Mouse (Mus musculus) ovary, postnatal 10 days (tissue): ENCODE data around the gene Bsn.

ENCODE experiments used
- DNase-seq: peaks from one replicate; pipeline ENCODE4 v3.0.0; 2022; ENCODE audit warnings: low spot score

The Bsn gene

DNA sequence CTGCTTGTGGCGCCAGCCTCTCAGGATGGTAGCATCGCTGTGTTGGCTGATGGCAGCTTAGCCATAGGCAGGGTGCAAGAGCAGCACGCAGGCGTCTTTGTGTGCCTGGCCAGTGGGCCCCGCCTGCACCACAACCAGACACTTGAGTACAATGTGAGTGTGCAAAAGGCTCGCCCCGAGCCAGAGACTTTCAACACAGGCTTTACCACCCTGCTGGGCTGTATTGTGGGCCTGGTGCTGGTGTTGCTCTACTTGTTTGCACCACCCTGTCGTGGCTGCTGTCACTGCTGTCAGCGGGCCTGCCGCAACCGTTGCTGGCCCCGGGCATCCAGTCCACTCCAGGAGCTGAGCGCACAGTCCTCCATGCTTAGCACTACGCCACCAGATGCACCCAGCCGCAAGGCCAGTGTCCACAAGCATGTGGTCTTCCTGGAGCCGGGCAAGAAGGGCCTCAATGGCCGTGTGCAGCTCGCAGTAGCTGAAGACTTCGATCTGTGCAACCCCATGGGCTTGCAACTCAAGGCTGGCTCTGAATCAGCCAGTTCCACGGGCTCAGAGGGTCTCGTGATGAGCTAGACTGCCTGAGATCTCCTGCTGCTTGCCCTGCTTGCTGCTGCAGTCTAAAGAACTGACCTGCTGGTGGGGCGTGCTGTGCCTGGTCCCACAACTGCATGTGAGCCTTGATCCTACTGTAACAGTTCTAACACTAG is 135.7 kb downstream of the Bsn start:
- DNase-seq, result no peak

DNA sequence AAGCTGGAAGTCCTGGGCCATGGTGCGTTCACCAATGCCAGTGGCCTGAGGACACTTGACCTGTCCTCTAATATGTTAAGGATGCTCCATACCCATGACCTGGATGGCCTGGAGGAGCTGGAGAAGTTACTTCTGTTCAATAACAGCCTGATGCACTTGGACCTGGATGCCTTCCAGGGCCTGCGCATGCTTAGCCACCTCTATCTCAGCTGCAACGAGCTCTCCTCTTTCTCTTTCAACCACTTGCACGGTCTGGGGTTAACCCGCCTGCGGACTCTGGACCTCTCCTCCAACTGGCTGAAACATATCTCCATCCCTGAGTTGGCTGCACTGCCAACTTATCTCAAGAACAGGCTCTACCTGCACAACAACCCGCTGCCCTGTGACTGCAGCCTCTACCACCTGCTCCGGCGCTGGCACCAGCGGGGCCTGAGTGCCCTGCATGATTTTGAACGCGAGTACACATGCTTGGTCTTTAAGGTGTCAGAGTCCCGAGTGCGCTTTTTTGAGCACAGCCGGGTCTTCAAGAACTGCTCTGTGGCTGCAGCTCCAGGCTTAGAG is 136.4 kb downstream of the Bsn start:
- DNase-seq, result no peak

DNA sequence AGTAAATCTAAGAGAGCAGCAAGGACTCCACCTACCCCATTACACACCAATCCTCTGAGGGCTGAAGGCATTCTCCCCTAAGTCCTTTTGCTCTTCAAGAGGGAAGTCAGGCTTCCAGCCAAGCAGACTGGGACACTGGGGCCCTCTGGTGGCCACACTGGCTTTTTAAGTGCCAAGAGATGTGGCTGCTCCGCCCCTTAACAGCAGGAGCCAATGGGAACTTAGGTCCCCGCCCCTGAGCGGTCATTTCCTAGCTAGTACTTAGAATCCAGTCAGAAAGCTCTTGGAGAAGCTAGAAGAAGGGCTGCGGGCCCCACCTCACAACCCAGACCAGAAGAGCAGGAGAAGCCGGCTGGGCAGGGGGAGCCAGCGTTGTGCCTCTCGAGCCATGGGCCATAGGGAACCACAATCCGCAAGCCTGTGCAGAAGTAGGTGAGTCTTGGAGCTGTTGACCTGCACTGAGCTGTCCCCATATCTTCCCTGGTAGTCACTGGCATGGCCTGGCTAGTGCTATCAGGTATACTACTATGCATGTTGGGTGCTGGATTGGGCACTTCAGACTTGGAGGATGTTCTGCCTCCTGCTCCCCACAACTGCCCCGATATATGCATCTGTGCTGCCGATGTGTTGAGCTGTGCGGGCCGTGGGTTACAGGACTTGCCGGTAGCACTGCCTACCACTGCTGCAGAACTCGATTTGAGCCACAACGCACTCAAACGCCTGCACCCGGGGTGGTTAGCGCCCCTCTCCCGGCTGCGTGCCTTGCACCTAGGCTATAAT is 137.1 kb downstream of the Bsn start, which contains the start of gene Amigo3:
Gene Amigo3, plus strand, starts transcription at position 275 of the 780 bp plus-strand sequence.
- DNase-seq, result peak; percentile 96

DNA sequence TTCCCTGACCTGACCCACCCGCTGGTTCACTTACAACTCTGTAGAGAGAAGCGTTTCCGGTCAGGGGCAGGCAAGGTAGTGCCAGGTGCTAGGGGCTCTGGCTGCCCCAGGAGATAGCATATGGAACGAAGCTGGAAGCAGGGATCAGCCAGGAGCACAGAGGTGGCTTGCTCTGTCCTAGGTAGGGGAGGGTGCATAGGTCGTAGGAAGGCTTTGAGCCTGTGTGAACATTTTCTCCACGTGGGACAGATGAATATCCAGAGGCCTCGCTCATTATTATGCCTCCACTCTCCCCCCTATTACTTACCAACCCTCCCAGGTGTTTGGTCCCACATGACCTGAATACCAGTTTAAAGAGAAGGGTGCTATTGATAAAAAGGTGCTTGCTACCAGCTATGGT is 137.8 kb downstream of the Bsn start:
- no peak for DNase-seq

GRCm38 (mm10) chr9:108051931-108052220 is 138.3 kb downstream of the Bsn start:
- no peak for DNase-seq

DNA sequence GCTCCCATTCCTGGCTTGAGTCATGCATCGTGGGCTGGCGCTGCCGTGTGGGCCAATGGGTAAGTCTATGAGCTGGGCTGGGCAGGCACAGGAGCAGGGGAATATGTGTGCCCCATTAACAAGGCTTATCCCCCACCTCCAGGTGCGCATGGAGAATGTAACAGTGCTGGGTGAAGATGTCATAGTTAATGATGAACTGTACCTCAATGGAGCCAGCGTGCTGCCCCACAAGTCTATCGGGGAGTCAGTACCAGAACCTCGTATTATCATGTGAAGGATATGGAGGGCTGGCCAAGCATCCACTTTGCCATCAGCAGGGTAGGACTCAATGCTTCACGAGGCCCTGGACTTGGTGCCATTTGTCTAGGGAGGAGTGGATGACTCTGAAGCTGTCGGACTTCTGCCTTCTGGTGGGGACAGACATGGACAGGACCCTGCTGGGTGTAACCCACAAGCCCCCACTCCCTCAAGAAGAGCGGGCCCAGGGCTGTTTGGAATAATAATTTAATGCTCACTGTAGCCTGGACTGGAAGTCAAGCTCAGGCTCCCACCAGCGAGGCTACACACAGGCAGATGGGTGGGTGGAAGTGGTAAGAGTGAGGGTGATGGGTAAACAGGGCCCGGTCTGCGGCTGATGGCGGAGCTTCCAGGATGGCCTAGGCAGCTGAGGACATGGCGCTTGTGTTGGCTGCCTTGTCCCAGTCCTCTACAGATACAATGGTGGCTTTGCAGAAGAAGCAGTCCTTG is 138.8 kb downstream of the Bsn start:
- DNase-seq, result no peak

DNA sequence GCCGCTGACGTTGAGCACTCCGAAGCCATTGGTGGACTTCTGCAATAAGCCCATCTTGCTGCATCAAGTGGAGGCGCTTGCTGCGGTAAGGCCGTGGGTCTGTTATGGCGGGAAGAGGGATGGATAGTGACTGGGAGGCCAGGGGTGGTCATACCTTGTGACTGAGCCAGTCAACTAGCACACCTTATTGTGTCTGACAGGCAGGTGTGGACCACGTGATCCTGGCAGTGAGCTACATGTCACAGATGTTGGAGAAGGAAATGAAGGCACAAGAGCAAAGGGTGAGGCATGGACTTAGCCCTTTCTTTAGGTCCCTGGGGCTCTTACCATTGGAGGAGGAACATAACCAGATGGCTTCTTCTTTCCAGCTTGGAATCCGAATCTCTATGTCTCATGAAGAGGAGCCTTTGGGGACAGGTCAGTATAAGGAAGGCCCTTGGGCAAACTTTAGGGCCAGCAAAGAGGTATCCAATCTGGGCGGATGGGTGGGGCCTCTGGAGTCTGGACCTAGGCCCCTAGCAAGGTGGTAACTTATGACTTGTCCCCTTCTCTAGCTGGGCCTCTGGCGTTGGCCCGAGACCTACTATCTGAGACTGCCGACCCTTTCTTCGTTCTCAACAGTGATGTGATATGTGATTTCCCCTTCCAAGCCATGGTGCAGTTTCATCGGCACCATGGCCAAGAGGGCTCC is 140.5 kb downstream of the Bsn start:
- DNase-seq, result no peak

DNA sequence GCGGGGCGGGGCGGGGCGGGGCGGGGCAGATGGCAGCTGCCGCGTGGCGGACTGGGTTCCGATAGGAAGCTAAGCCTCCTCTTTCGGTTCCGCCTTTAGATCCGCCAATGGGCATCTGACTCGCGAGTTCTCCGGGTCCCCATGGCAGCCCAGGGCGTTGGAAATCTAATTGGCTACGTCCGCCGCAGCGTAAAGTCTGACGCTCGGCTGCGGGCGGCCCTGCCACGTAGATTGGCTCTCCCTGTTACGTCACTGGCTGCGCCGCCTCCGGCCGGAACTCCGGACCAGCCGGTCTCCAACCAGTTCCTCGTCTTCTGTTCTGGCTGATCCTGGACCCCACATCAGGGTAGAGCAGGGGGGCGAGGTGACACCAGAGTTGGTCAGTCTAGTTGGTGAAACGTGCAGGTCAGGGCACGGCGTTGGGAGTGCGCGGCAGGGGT is 141.1 kb downstream of the Bsn start, which contains the start of gene Gmppb:
Gene Gmppb, plus strand, starts transcription at position 227 of the 440 bp plus-strand sequence.
- DNase-seq, result peak; percentile 85

- DNase-seq, result no peak
Observed at GRCm38 (mm10) chr9:108048566-108048955, 141.6 kb downstream of the Bsn start.

DNA sequence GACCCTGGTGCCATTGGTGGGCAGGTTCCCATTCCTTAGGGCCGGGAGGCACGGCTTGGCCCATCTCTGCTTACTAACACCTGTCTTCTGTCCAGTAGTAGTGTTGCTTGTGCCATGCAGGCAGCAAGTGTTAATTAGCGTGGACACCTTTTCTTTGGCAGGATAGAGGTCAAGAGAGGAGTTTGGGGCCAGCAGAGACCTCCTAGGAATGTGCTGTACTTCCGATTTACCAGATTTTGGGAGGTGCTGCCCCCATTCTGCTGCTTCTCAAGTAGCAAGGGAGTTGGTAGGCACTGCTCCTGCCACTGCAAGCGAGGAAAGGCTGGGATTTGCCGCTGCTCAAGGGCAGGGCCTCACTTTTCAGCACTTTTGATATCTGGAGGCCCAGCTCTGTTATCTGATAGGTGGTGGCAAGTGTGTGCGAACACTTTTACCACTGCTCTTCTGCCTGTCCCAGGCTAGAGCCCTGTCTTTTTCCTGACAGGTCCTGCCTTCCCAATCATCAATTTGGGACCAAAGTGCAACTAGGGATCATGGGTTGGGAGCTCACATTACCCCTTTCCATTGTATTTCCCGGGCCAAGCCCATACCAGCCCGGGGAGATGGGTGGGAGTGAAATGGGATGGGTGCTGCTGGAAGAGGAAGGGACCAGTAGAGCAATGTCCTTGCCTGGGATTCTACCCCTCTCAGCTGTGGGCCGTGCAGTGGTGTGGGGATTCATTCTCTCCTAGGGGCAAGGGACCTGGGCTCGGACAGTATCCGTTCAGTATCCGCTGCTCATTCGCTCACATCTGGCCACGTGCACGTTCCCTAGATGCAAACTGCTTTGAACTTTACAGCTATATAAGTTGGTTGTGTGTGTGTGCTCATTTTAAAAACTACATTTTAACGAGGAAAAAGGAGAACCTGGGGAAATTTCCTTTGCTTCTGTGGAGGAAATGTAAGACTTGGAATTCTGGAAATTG is 142.3 kb downstream of the Bsn start:
- no peak for DNase-seq

GRCm38 (mm10) chr9:108046582-108046981 is 143.6 kb downstream of the Bsn start:
- no peak for DNase-seq
